Mouse (Mus musculus): ENCODE measurements around the gene Zfp975.
A peak's percentile ranks its signal among the peaks of the same experiment; 100 is the strongest.
"Not testable (repeated sequence)": the region's sequence is repeated elsewhere in the genome, so short reads cannot be mapped to it uniquely, and the experiment has no call there.

The Zfp975 gene

GRCm38 (mm10) chr7:42692362-42693158 lies at the start of gene Zfp975:
Gene Zfp975, minus strand, starts transcription at chr7:42692742.
- peak; percentile 88 for DNase-seq

GRCm38 (mm10) chr7:42738536-42739210 lies 46.1 kb upstream of the Zfp975 start:
- DNase-seq, result no peak

- not testable (repeated sequence) for DNase-seq
Measured at GRCm38 (mm10) chr7:42726917-42727316, 34.4 kb upstream of the Zfp975 start, which contains the start of gene Gm17067. Gene Gm17067, minus strand, starts transcription at chr7:42727017.

DNA sequence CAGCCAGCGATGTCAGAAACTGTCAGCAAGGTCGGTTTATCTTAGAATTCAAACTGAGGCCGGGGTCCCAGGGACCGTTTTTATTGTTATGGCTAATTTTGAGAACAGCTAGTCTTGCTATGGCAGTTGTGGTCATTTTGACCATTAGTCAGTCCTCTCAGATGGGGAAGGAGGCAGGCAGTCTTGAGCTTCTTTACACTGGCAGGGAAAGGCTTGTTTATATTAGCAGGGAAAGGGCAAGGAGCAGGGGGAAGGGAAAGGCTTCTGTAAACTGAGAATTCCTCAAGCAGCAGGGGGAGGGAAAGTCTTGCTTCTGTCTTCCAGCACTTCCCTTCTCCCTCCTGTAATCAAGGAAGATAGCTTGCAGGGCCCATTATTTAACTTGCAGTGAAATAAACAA lies 709 bp upstream of the Zfp975 start:
- peak; percentile 14 for DNase-seq

GRCm38 (mm10) chr7:42680081-42680480 lies 12.5 kb downstream of the Zfp975 start:
- not testable (repeated sequence) for DNase-seq

DNA sequence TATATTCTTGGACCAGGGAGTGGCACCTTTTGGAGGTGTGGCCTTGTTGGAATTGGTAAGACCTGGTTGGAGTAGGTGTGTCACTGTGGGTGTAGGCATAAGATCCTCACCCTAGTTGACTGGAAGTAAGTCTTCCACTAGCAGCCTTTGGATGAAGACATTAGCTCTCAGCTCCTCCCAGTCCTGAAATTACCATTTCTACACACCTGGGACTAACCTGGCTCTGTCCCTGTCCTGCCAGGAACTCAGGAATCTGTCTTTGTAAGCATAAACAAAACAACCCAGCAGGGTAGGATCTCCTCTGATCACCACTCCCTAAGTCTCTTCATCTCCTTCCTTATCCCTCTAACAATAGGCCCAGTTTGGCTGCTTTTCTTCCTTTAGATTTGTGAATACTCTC lies 12.9 kb downstream of the Zfp975 start:
- not testable (repeated sequence) for DNase-seq

DNA sequence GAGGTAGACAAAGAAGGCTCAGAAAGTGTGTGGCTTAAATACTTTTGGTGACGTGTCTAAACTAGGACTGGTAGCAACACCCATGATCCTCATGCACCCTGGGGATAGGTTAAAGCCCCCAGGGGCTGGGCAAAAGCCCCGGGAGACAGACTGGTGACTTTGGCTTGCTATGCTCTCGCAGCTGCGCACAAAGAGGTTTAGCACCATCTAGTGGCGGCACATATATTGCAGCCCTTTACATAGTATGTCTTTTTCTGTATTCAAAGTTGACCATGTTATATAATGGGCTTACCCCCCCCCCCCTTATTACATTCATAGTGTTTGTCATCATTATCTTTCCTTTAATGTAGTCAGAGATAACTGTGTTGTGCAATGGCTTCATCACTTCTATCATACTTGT lies 32.4 kb downstream of the Zfp975 start:
- not testable (repeated sequence) for DNase-seq

GRCm38 (mm10) chr7:42655211-42655610 lies 37.3 kb downstream of the Zfp975 start:
- DNase-seq, result not testable (repeated sequence)

GRCm38 (mm10) chr7:42643120-42643620 lies 49.4 kb downstream of the Zfp975 start:
- DNase-seq, result peak; percentile 4

GRCm38 (mm10) chr7:42642152-42643115 lies 50.1 kb downstream of the Zfp975 start, which contains the start of gene Zfp976:
Gene Zfp976, minus strand, starts transcription at chr7:42642588.
- peak; percentile 85 for DNase-seq

- not testable (repeated sequence) for DNase-seq
Measured at GRCm38 (mm10) chr7:42631031-42631430, 61.5 kb downstream of the Zfp975 start.

All from kidney, postnatal 10 days (tissue).